Mouse (Mus musculus): ENCODE results near the gene Scyl3. TPM values are rescaled to one million over a fixed set of nuclear protein-coding genes. Genes with fewer than 3 reads are reported as not detected.

The Scyl3 gene
- 10 to 100 TPM; 20.4 to 21.8 TPM for polyA plus RNA-seq (2017; shearing (Covaris generic))

GRCm38 (mm10) chr1:163928846-163929245 lies at the start of gene Scyl3:
Scyl3 (plus strand) TSS chr1:163929100.
- no peak for ATAC-seq

GRCm38 (mm10) chr1:163889629-163890028 lies 39.3 kb upstream of the Scyl3 start:
- ATAC-seq, result no peak

GRCm38 (mm10) chr1:163893294-163893693 lies 35.6 kb upstream of the Scyl3 start:
- no peak for ATAC-seq

GRCm38 (mm10) chr1:163893774-163894527 lies 34.9 kb upstream of the Scyl3 start:
- no peak for ATAC-seq

- peak; percentile 74 for ATAC-seq
These were observed 30.6 kb upstream of the Scyl3 start for GRCm38 (mm10) chr1:163898291-163898764.

- ATAC-seq, result no peak
These were observed 29.3 kb upstream of the Scyl3 start for GRCm38 (mm10) chr1:163899575-163899974.

GRCm38 (mm10) chr1:163900168-163900567 lies 28.7 kb upstream of the Scyl3 start:
- no peak for ATAC-seq

GRCm38 (mm10) chr1:163903411-163903810 lies 25.5 kb upstream of the Scyl3 start:
- peak; percentile 68 for ATAC-seq

GRCm38 (mm10) chr1:163907007-163907811 lies 21.7 kb upstream of the Scyl3 start:
- no peak for ATAC-seq

GRCm38 (mm10) chr1:163908389-163908788 lies 20.5 kb upstream of the Scyl3 start:
- ATAC-seq, result no peak

GRCm38 (mm10) chr1:163910343-163910742 lies 18.6 kb upstream of the Scyl3 start:
- ATAC-seq, result peak; percentile 73

GRCm38 (mm10) chr1:163910785-163911184 lies 18.1 kb upstream of the Scyl3 start:
- ATAC-seq, result no peak

GRCm38 (mm10) chr1:163911981-163912380 lies 16.9 kb upstream of the Scyl3 start:
- no peak for ATAC-seq

- ATAC-seq, result no peak
These were observed 11.3 kb upstream of the Scyl3 start for GRCm38 (mm10) chr1:163917349-163918160.

- ATAC-seq, result no peak
These were observed 4.8 kb upstream of the Scyl3 start for GRCm38 (mm10) chr1:163924093-163924492.

GRCm38 (mm10) chr1:163929636-163930457 lies 947 bp downstream of the Scyl3 start:
- peak; percentile 84 for ATAC-seq

GRCm38 (mm10) chr1:163930458-163930794 lies 1.5 kb downstream of the Scyl3 start:
- peak; percentile 16 for ATAC-seq

- ATAC-seq, result no peak
These were observed 2.9 kb downstream of the Scyl3 start for GRCm38 (mm10) chr1:163931801-163932200.

GRCm38 (mm10) chr1:163934591-163934990 lies 5.7 kb downstream of the Scyl3 start:
- ATAC-seq, result no peak

- no peak for ATAC-seq
These were observed 13.2 kb downstream of the Scyl3 start for GRCm38 (mm10) chr1:163942056-163942455.

- no peak for ATAC-seq
These were observed 24.5 kb downstream of the Scyl3 start for GRCm38 (mm10) chr1:163953396-163953795.

GRCm38 (mm10) chr1:163958036-163958435 lies 29.1 kb downstream of the Scyl3 start:
- ATAC-seq, result no peak

Data from activated CD4-positive, CD25-positive, alpha-beta regulatory T cell, adult 4 months (primary cell).